Mouse (Mus musculus) heart, adult 2 months (tissue): ENCODE data around the gene Mt2. TPM values are rescaled to one million over a fixed set of nuclear protein-coding genes. Genes with fewer than 3 reads are reported as not detected.
A peak's percentile ranks its signal among the peaks of the same experiment; 100 is the strongest.

ENCODE experiments used
- DNase-seq, 2 experiments: peaks; one replicate each; pipeline ENCODE4 v3.0.0; 2021
- H3K27ac ChIP-seq: fragments of 200-600 bp; 2 replicates; pipeline ENCODE4 v1.8.1; 2022
- H3K27me3 ChIP-seq: fragments of 200-500 bp; 2 replicates; pipeline ENCODE4 v1.6.1; 2012; ENCODE audit warnings: mild to moderate bottlenecking, low read length, inconsistent platforms, mixed read lengths; ENCODE audit not compliant: control insufficient read depth, insufficient read depth
- H3K36me3 ChIP-seq: fragments of 200-500 bp; 2 replicates; pipeline ENCODE4 v1.6.1; 2012; ENCODE audit warnings: low read length, inconsistent platforms; ENCODE audit not compliant: control insufficient read depth, insufficient read depth
- H3K4me1 ChIP-seq: fragments of 200-500 bp; 2 replicates; pipeline ENCODE4 v1.6.1; 2011; ENCODE audit warnings: low read length; ENCODE audit not compliant: control insufficient read depth, insufficient read depth
- H3K4me3 ChIP-seq: fragments of 200-600 bp; 2 replicates; pipeline ENCODE4 v1.8.1; 2022
- H3K79me2 ChIP-seq: fragments of 200-500 bp; replicated peaks from 2 replicates; pipeline ENCODE4 v1.6.1; 2012; ENCODE audit warnings: mild to moderate bottlenecking, inconsistent platforms, low read length, moderate library complexity, mixed read lengths; ENCODE audit not compliant: control insufficient read depth, insufficient read depth
- H3K9ac ChIP-seq: fragments of 200-500 bp; 2 replicates; pipeline ENCODE4 v1.6.1; 2012; ENCODE audit warnings: low read depth, mild to moderate bottlenecking, control low read depth, inconsistent platforms, low read length, mixed read lengths
- CTCF ChIP-seq: fragments of 200-600 bp; IDR thresholded peaks from 2 replicates; pipeline ENCODE4 v1.8.1; 2022; ENCODE audit warnings: antibody characterized with exemption, mild to moderate bottlenecking, moderate library complexity
- EP300 ChIP-seq: fragments of 200-500 bp; IDR thresholded peaks from 2 replicates; pipeline ENCODE4 v1.6.1; 2011; ENCODE audit warnings: low read depth, low read length, control low read depth; ENCODE audit not compliant: insufficient read depth
- POLR2A ChIP-seq: fragments of 200-500 bp; IDR thresholded peaks from 2 replicates; pipeline ENCODE4 v1.6.1; 2011; ENCODE audit warnings: mild to moderate bottlenecking, low read depth, low read length, control low read depth; ENCODE audit not compliant: insufficient read depth
- WGBS: fragments of 180-500 bp; shearing (Covaris S2); methylation state at CpG from one replicate; pipeline ENCODE4 v1.1.7; 2018; 5-methylcytosine and 5-hydroxymethylcytosine counted together
- intact Hi-C: fragments of 180-260 bp; cut with DNase I; formaldehyde crosslinking; loops from one replicate; pipeline ENCODE4 v1.15.1; 2025
- polyA plus RNA-seq: library from polyadenylated mRNA; depleted of rRNA; stranded (reverse); fragments of >200 nt; gene quantifications from 2 replicates; pipeline ENCODE4 v1.2.3, GENCODE M21; 2012
- total RNA-seq, 2 experiments: library from RNA; stranded (reverse); gene quantifications; 2 replicates each; pipeline ENCODE4 v1.2.3; 2021

Gene Mt2
- total and polyA plus RNA-seq, 3 experiments: 32.2 to 74.4 (median 51.8) TPM

- WGBS: 49% methylated on average over 13 of the region's 13 CpGs
- H3K36me3 ChIP-seq: no peaks in the 10 kb centered on the region
- H3K9ac ChIP-seq: no peak overlapping the region
- intact Hi-C loops: loop anchor here (10.0 kb wide), 1 partner anchor 595 kb away; no protein-coding TSS in a partner anchor
- H3K4me1 ChIP-seq: peaks cover 6% of the 10 kb centered on the region
- no peaks in the 10 kb centered on the region for H3K79me2 ChIP-seq
- no peaks in the 10 kb centered on the region for H3K27me3 ChIP-seq
- DNase-seq: peak; percentile 45 to 67
- TF ChIP-seq CTCF: no peak
- TF ChIP-seq EP300: 0 out of 2 replicates have a peak, but pooled peaks have one; percentile 48
- TF ChIP-seq POLR2A: no peak
- peak overlapping the region; percentile 30 for H3K27ac ChIP-seq
- no peak overlapping the region for H3K4me3 ChIP-seq
Measured at GRCm38 (mm10) chr8:94189275-94190031, 17.0 kb downstream of the Mt2 start.

- WGBS: 36% methylated on average over 21 of the region's 21 CpGs
- H3K4me3 ChIP-seq: 0 out of 2 replicates have a peak overlapping the region, but pooled peaks have one; percentile 20
- H3K36me3 ChIP-seq: no peaks in the 10 kb centered on the region
- peaks cover 6% of the 10 kb centered on the region for H3K4me1 ChIP-seq
- H3K9ac ChIP-seq: no peak overlapping the region
- no peaks in the 10 kb centered on the region for H3K79me2 ChIP-seq
- no peak for TF ChIP-seq EP300
- TF ChIP-seq CTCF: no peak
- 0 out of 2 replicates have a peak, but pooled peaks have one; percentile 19 for TF ChIP-seq POLR2A
- no peak overlapping the region; the same call in 1 of the 2 replicates for H3K27ac ChIP-seq
- intact Hi-C loops: loop anchor here (10.0 kb wide), 1 partner anchor 596 kb away; no protein-coding TSS in a partner anchor
- no peaks in the 10 kb centered on the region for H3K27me3 ChIP-seq
- DNase-seq: peak; percentile 80 to 88
Measured at GRCm38 (mm10) chr8:94191101-94191691, 18.7 kb downstream of the Mt2 start.

GRCm38 (mm10) chr8:94192926-94193325, 20.5 kb downstream of the Mt2 start:
- DNase-seq: no peak
- Histone ChIP-seq H3K4me3 (no peak overlapping the region), H3K27me3 (no peaks in the 10 kb centered on the region), H3K79me2 (no peaks in the 10 kb centered on the region), H3K9ac (no peak overlapping the region), H3K36me3 (no peaks in the 10 kb centered on the region), H3K27ac (peak overlapping the region; percentile 12; the same call in 1 of the 2 replicates), H3K4me1 (peaks cover 6% of the 10 kb centered on the region)
- TF ChIP-seq POLR2A (no peak), EP300 (no peak), CTCF (no peak)
- WGBS: 41% methylated on average over 1 of the region's 1 CpGs
- intact Hi-C loops: loop anchor here (10.0 kb wide), 1 partner anchor 598 kb away; no protein-coding TSS in a partner anchor

- DNase-seq: no peak
- H3K79me2 ChIP-seq: no peaks in the 10 kb centered on the region
- H3K9ac ChIP-seq: no peak overlapping the region
- no peaks in the 10 kb centered on the region for H3K27me3 ChIP-seq
- peaks cover 3% of the 10 kb centered on the region for H3K4me1 ChIP-seq
- no peak for TF ChIP-seq POLR2A
- H3K36me3 ChIP-seq: no peaks in the 10 kb centered on the region
- no peak overlapping the region for H3K4me3 ChIP-seq
- intact Hi-C loops: loop anchor here (5.0 to 10.0 kb wide), 3 partner anchors 82 to 600 kb away; partner anchors contain the start of gene Bbs2
- WGBS: 70% methylated on average over 7 of the region's 7 CpGs
- H3K27ac ChIP-seq: no peak overlapping the region
Measured at GRCm38 (mm10) chr8:94194591-94195223, 22.2 kb downstream of the Mt2 start.

DNA sequence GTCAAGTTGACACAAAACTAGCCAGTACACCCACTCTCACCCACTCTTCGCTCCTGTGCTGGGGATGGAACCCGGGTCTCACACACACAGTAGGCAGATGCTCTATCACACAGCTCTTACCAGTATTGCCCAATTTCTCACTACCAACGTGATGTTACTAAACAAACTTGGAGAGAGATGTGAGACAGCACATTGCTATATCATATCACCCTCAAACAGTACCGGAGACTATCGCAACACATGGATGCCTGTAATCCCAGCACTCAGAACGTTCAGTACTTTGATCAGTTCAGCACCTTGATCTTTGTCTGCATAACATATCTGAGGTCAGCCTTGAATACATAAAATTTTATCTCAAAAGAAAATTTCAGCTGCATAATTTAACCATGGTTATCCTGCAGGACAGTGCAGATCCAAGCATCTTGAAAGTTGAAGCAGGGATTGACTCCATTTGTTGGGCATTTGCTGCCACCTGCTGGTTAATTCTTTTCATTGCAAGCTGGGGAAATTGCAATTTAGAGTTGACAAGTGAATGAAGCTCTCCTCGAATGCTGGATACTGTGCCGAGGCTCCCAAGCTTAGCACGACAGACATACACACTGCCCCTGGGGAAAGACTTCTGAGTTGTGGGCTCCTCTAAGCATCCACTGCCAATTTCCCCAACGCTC, 26.9 kb downstream of the Mt2 start:
- 43% methylated on average over 10 of the region's 10 CpGs for WGBS
- DNase-seq: peak in 1 of 2 experiments; percentile 60
- Histone ChIP-seq H3K79me2 (no peaks in the 10 kb centered on the region), H3K9ac (no peak overlapping the region), H3K27ac (no peak overlapping the region), H3K36me3 (no peaks in the 10 kb centered on the region), H3K27me3 (no peaks in the 10 kb centered on the region), H3K4me1 (no peaks in the 10 kb centered on the region), H3K4me3 (no peak overlapping the region)
- intact Hi-C loops: loop anchor here (1.0 to 10.0 kb wide), 4 partner anchors 32 to 605 kb away; partner anchors contain the start of gene Bbs2
- TF ChIP-seq EP300 (no peak), POLR2A (no peak), CTCF (peak; percentile 89)
